Mouse (Mus musculus) cerebellum, adult 2 months (tissue): ENCODE measurements around the gene Mettl23. TPM values are rescaled to one million over a fixed set of nuclear protein-coding genes. Genes with fewer than 3 reads are reported as not detected.

Source experiments
- DNase-seq, 2 experiments: peaks; one replicate each; pipeline ENCODE4 v3.0.0; 2021
- H3K27ac ChIP-seq: fragments of 200-500 bp; 2 replicates; pipeline ENCODE4 v1.5.1; 2012; ENCODE audit warnings: low read length, control low read depth, inconsistent platforms; ENCODE audit not compliant: insufficient read depth
- H3K27me3 ChIP-seq: fragments of 200-500 bp; 2 replicates; pipeline ENCODE4 v1.6.1; 2012; ENCODE audit warnings: inconsistent platforms, mild to moderate bottlenecking, low read length, moderate library complexity; ENCODE audit not compliant: control insufficient read depth, insufficient read depth
- H3K4me1 ChIP-seq: fragments of 200-500 bp; 2 replicates; pipeline ENCODE4 v1.6.1; 2011; ENCODE audit warnings: low read length; ENCODE audit not compliant: control insufficient read depth, insufficient read depth
- H3K4me3 ChIP-seq: fragments of 200-500 bp; replicated peaks from 2 replicates; pipeline ENCODE3; 2011; ENCODE audit warnings: mild to moderate bottlenecking, low read depth, low read length, control low read depth; ENCODE audit not compliant: insufficient read depth
- CTCF ChIP-seq: fragments of 200-500 bp; IDR thresholded peaks from 2 replicates; pipeline ENCODE4 v1.5.1; 2011; ENCODE audit warnings: low read depth, mild to moderate bottlenecking, control low read depth, low read length, moderate library complexity, borderline replicate concordance; ENCODE audit not compliant: insufficient read depth
- POLR2A ChIP-seq: fragments of 200-500 bp; IDR thresholded peaks from 2 replicates; pipeline ENCODE4 v1.6.1; 2011; ENCODE audit warnings: low read length, control low read depth, borderline replicate concordance; ENCODE audit not compliant: insufficient read depth
- WGBS: fragments of 180-500 bp; shearing (Covaris S2); methylation state at CpG from one replicate; pipeline ENCODE4 v1.1.7; 2018; 5-methylcytosine and 5-hydroxymethylcytosine counted together
- polyA plus RNA-seq: library from polyadenylated mRNA; depleted of rRNA; stranded (reverse); fragments of >200 nt; gene quantifications from 2 replicates; pipeline ENCODE4 v1.2.3, GENCODE M21; 2012; rRNA removed

The Mettl23 gene
- 27.3 and 27.8 TPM in 2 replicates for polyA plus RNA-seq

- WGBS, result under 1% methylated on average over 72 of the region's 72 CpGs
- DNase-seq, result peak; percentile 98 to 99
These were observed at the start of gene Mettl23, which contains the start of gene Jmjd6 for GRCm38 (mm10) chr11:116843261-116844233. TSS of gene Mettl23 (plus strand) at chr11:116843278. TSS of gene Jmjd6 (minus strand) at chr11:116843449.

GRCm38 (mm10) chr11:116799364-116799763, 43.7 kb upstream of the Mettl23 start:
- Histone ChIP-seq H3K27ac (no peak overlapping the region), H3K27me3 (no peaks in the 10 kb centered on the region), H3K4me1 (no peaks in the 10 kb centered on the region; the same call in 1 of the 2 replicates), H3K4me3 (no peak overlapping the region)
- TF ChIP-seq POLR2A, result no peak
- TF ChIP-seq CTCF, result no peak
- DNase-seq, result no peak
- 13% methylated on average over 5 of the region's 5 CpGs for WGBS

More at GRCm38 (mm10) chr11:116843261-116844233, at the start of gene Mettl23, which contains the start of gene Jmjd6:
- Histone ChIP-seq H3K4me3 (peak within 1 kb of the TSS; percentile 99), H3K27me3 (no peaks in the 10 kb centered on the region), H3K4me1 (peaks cover 16% of the 10 kb centered on the region), H3K27ac (peak within 1 kb of the TSS; percentile 88)
- TF ChIP-seq POLR2A, result peak; percentile 61
- TF ChIP-seq CTCF, result no peak

GRCm38 (mm10) chr11:116801106-116801505, 42.0 kb upstream of the Mettl23 start:
- no peaks in the 10 kb centered on the region for H3K27me3 ChIP-seq
- WGBS, result 23% methylated on average over 5 of the region's 5 CpGs
- TF ChIP-seq CTCF, result no peak
- TF ChIP-seq POLR2A, result no peak
- no peak overlapping the region for H3K4me3 ChIP-seq
- no peak overlapping the region for H3K27ac ChIP-seq
- DNase-seq, result no peak
- H3K4me1 ChIP-seq, result no peaks in the 10 kb centered on the region; the same call in 1 of the 2 replicates

GRCm38 (mm10) chr11:116802709-116803108, 40.4 kb upstream of the Mettl23 start:
- Histone ChIP-seq H3K27me3 (no peaks in the 10 kb centered on the region), H3K4me1 (no peaks in the 10 kb centered on the region; the same call in none of the 2 replicates), H3K27ac (no peak overlapping the region), H3K4me3 (no peak overlapping the region)
- no peak for DNase-seq
- TF ChIP-seq POLR2A (no peak), CTCF (no peak)
- WGBS, result 74% methylated on average over 5 of the region's 5 CpGs

GRCm38 (mm10) chr11:116806136-116807071, 36.7 kb upstream of the Mettl23 start:
- no peak for TF ChIP-seq CTCF

GRCm38 (mm10) chr11:116807116-116807515, 36.0 kb upstream of the Mettl23 start:
- 76% methylated on average over 7 of the region's 7 CpGs for WGBS
- peaks cover 11% of the 10 kb centered on the region for H3K4me1 ChIP-seq
- no peak for TF ChIP-seq POLR2A
- DNase-seq, result no peak
- no peak overlapping the region for H3K27ac ChIP-seq
- H3K4me3 ChIP-seq, result no peak overlapping the region
- H3K27me3 ChIP-seq, result no peaks in the 10 kb centered on the region

More at GRCm38 (mm10) chr11:116806136-116807071, 36.7 kb upstream of the Mettl23 start:
- no peaks in the 10 kb centered on the region for H3K27me3 ChIP-seq
- DNase-seq, result no peak
- H3K4me3 ChIP-seq, result no peak overlapping the region
- WGBS, result 68% methylated on average over 15 of the region's 15 CpGs
- no peak overlapping the region for H3K27ac ChIP-seq
- H3K4me1 ChIP-seq, result peaks cover 11% of the 10 kb centered on the region

GRCm38 (mm10) chr11:116807526-116807925, 35.6 kb upstream of the Mettl23 start:
- Histone ChIP-seq H3K4me3 (no peak overlapping the region), H3K27me3 (no peaks in the 10 kb centered on the region), H3K4me1 (peaks cover 11% of the 10 kb centered on the region), H3K27ac (no peak overlapping the region)
- 46% methylated on average over 3 of the region's 3 CpGs for WGBS
- no peak for TF ChIP-seq POLR2A
- no peak for TF ChIP-seq CTCF
- no peak for DNase-seq
